Mouse (Mus musculus) MEL (cell line): Measurements from ENCODE around the gene Ddx21. TPM values are rescaled to one million over a fixed set of nuclear protein-coding genes. Genes with fewer than 3 reads are reported as not detected.

ENCODE experiments used
- DNase-seq: peaks from one replicate; pipeline ENCODE4 v3.0.0; 2011; ENCODE audit warnings: low read depth, low spot score
- H3K27ac ChIP-seq: 2 replicates; pipeline ENCODE4 v1.5.1; 2012; ENCODE audit warnings: low read depth, mild to moderate bottlenecking, control low read depth, low read length, moderate library complexity; ENCODE audit not compliant: control insufficient read depth
- H3K27me3 ChIP-seq, 2 experiments: fragments of 150-350 bp in 1 of 2; sonication (generic) in 1 of 2; 2 replicates each; pipeline ENCODE4 v1.6.1; 2012; ENCODE audit warnings: low read length in 2 of 2, mild to moderate bottlenecking in 2 of 2, improper control_type of control experiment in 1 of 2, moderate library complexity in 1 of 2; ENCODE audit not compliant: insufficient read depth in 2 of 2, control insufficient read depth in 1 of 2
- H3K36me3 ChIP-seq, 2 experiments: 2 replicates each; pipeline ENCODE4 v1.6.1; 2012 to 2014; ENCODE audit warnings: low read length in 2 of 2, improper control_type of control experiment in 1 of 2, inconsistent platforms in 1 of 2, mild to moderate bottlenecking in 1 of 2; ENCODE audit not compliant: insufficient read depth in 2 of 2, control insufficient read depth in 1 of 2
- H3K4me1 ChIP-seq, 2 experiments: fragments of 150-350 bp in 1 of 2; sonication (generic) in 1 of 2; 2 replicates each; pipeline ENCODE4 v1.6.1; 2012; ENCODE audit warnings: low read length in 2 of 2, improper control_type of control experiment in 1 of 2, mild to moderate bottlenecking in 1 of 2; ENCODE audit not compliant: insufficient read depth in 2 of 2, control insufficient read depth in 1 of 2
- H3K4me3 ChIP-seq, 2 experiments: fragments of 150-350 bp in 1 of 2; sonication (generic) in 1 of 2; 2 replicates each; pipeline ENCODE4 v1.5.1; 2012; ENCODE audit warnings: low read depth in 2 of 2, low read length in 2 of 2, mild to moderate bottlenecking in 2 of 2, moderate library complexity in 2 of 2, control low read depth in 1 of 2, improper control_type of control experiment in 1 of 2; ENCODE audit not compliant: control insufficient read depth in 1 of 2, insufficient read depth in 1 of 2
- H3K79me2 ChIP-seq: 2 replicates; pipeline ENCODE4 v1.6.1; 2012; ENCODE audit warnings: mild to moderate bottlenecking, low read length, moderate library complexity; ENCODE audit not compliant: control insufficient read depth, poor library complexity, insufficient read depth
- H3K9ac ChIP-seq: 2 replicates; pipeline ENCODE4 v1.6.1; 2012; ENCODE audit warnings: low read depth, mild to moderate bottlenecking, control low read depth, low read length, moderate library complexity; ENCODE audit not compliant: control insufficient read depth, poor library complexity, severe bottlenecking
- H3K9me3 ChIP-seq: fragments of 150-350 bp; sonication (generic); replicated peaks from 2 replicates; pipeline ENCODE4 v1.6.1; 2012; ENCODE audit warnings: mild to moderate bottlenecking, low read length, improper control_type of control experiment, moderate library complexity; ENCODE audit not compliant: insufficient read depth
- ETS1 ChIP-seq: IDR thresholded peaks from 2 replicates; pipeline ENCODE4 v1.6.1; 2012; ENCODE audit warnings: low read depth, mild to moderate bottlenecking, inconsistent platforms, low read length, improper control_type of control experiment, moderate library complexity
- POLR2A ChIP-seq, 2 experiments: IDR thresholded peaks; 2 replicates each; pipeline ENCODE4 v1.6.1; 2011 to 2012; ENCODE audit warnings: low read length in 2 of 2, mild to moderate bottlenecking in 2 of 2, control low read depth in 1 of 2, improper control_type of control experiment in 1 of 2, low read depth in 1 of 2, moderate library complexity in 1 of 2; ENCODE audit not compliant: control insufficient read depth in 1 of 2, insufficient read depth in 1 of 2, poor library complexity in 1 of 2
- USF2 ChIP-seq, 2 experiments: IDR thresholded peaks; 2 replicates each; pipeline ENCODE4 v1.6.1; 2011 to 2012; ENCODE audit warnings: improper control_type of control experiment in 2 of 2, low read length in 2 of 2, borderline replicate concordance in 1 of 2, inconsistent platforms in 1 of 2, low read depth in 1 of 2, mild to moderate bottlenecking in 1 of 2; ENCODE audit not compliant: insufficient read depth in 1 of 2
- ZC3H11A ChIP-seq: IDR thresholded peaks from 2 replicates; pipeline ENCODE4 v1.6.1; 2012; ENCODE audit warnings: low read depth, mild to moderate bottlenecking, inconsistent platforms, low read length, improper control_type of control experiment
- ZKSCAN1 ChIP-seq: IDR thresholded peaks from 2 replicates; pipeline ENCODE4 v1.6.1; 2012; ENCODE audit warnings: low read depth, mild to moderate bottlenecking, inconsistent platforms, low read length, improper control_type of control experiment, moderate library complexity
- polyA plus RNA-seq, 2 experiments: library from polyadenylated mRNA; stranded (reverse) in 1 of 2; unstranded in 1 of 2; fragments of >175 nt in 1 of 2; fragments of >200 nt in 1 of 2; gene quantifications; 2 replicates each; pipeline versions ENCODE4 v1.2.1 to v1.2.4; 2012; ENCODE audit warnings: low replicate concordance in 2 of 2, low read depth in 1 of 2; ENCODE audit not compliant: insufficient read length in 2 of 2, insufficient read depth in 1 of 2, missing spikeins in 1 of 2
- total RNA-seq: library from RNA; depleted of rRNA; stranded (reverse); fragments of 300-350 nt; gene quantifications from 2 replicates; pipeline ENCODE4 v1.2.3, GENCODE M21; 2012; rRNA removed

Ddx21 gene
- total and polyA plus RNA-seq, 3 experiments = 299 to 2,442 (median 386) TPM

DNA sequence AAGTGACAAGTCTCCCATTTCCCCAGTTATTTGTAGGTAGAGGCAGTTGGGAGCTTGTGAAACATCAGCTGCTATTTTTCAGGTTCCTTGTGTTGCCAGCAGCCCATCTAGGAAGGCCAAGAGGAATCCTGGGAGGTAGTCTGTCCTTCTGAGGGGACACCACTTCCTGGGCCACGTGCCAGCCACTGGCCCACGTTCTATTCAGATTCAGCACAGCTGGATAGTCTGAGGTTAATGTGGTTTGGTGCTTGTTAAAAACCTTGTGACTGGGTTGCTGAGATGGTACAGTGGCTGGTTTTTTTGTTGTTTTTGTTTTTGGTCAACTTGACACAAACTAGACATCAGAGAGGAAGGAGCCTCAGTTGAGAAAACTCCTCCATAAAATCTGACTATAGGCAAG is 69.2 kb downstream of the Ddx21 start:
- Histone ChIP-seq H3K9ac (no peak overlapping the region), H3K9me3 (no peaks in the 10 kb centered on the region), H3K79me2 (no peaks in the 10 kb centered on the region), H3K4me3 (no peak overlapping the region), H3K27ac (no peak overlapping the region), H3K27me3 (no peaks in the 10 kb centered on the region), H3K4me1 (peaks cover 0 to 10% of the 10 kb centered on the region in 2 experiments; a peak in 3 of 4 replicates), H3K36me3 (no peaks in the 10 kb centered on the region; a peak in 1 of 4 replicates)
- DNase-seq = no peak
- TF ChIP-seq ZKSCAN1 (no peak), USF2 (IDR thresholded peaks at IDR 0.05; ENCODE audit: borderline replicate concordance in 1 of 2, insufficient read depth in 1 of 2, low read depth in 1 of 2, low read length in 2 of 2) (no peak), ZC3H11A (no peak), ETS1 (no peak), POLR2A (IDR thresholded peaks at IDR 0.05; ENCODE audit: control insufficient read depth in 1 of 2, insufficient read depth in 1 of 2, low read depth in 1 of 2, low read length in 2 of 2, poor library complexity in 1 of 2) (no peak)

Other genes with a start within 250 kb of the Ddx21 start
- gene Hk1, start 222.4 kb downstream of the Ddx21 start, total RNA-seq = 441 and 515 TPM in 2 replicates
- 100 to 1,000 TPM; 192 to 740 TPM for gene Hk1, start 222.4 kb downstream of the Ddx21 start, polyA plus RNA-seq
- gene Hkdc1, start 179.8 kb downstream of the Ddx21 start, total RNA-seq = 0.42 and 0.69 TPM in 2 replicates
- under 1 TPM in 1 of 2 experiments, not detected in 1; 0.38 TPM for gene Hkdc1, start 179.8 kb downstream of the Ddx21 start, polyA plus RNA-seq
- 0.36 and 0.58 TPM in 2 replicates for gene 4930507D05Rik, start 152.8 kb downstream of the Ddx21 start, total RNA-seq
- gene 4930507D05Rik, start 152.8 kb downstream of the Ddx21 start, polyA plus RNA-seq = under 1 TPM in 1 of 2 experiments, not detected in 1; 0.33 TPM
- 42.3 and 51.8 TPM in 2 replicates for gene Supv3l1, start 152.5 kb downstream of the Ddx21 start, total RNA-seq
- 10 to 100 TPM in 1 of 2 experiments, not detected in 1; 72.0 TPM for gene Supv3l1, start 152.5 kb downstream of the Ddx21 start, polyA plus RNA-seq
- gene Vps26a, start 115.5 kb downstream of the Ddx21 start, total RNA-seq = 34.2 and 43.6 TPM in 2 replicates
- gene Vps26a, start 115.5 kb downstream of the Ddx21 start, polyA plus RNA-seq = 10 to 100 TPM in 1 of 2 experiments, not detected in 1; 64.1 TPM
- gene Srgn, start 74.8 kb downstream of the Ddx21 start, total RNA-seq = 217 and 236 TPM in 2 replicates
- gene Srgn, start 74.8 kb downstream of the Ddx21 start, polyA plus RNA-seq = 100 to 1,000 TPM in 1 of 2 experiments, not detected in 1; 164 TPM
- gene Kif1bp, start 23.8 kb downstream of the Ddx21 start, total RNA-seq = 17.3 and 17.6 TPM in 2 replicates
- 100 to 1,000 TPM in 1 of 2 experiments, 10 to 100 TPM in 1; 24.7 to 177 TPM for gene Kif1bp, start 23.8 kb downstream of the Ddx21 start, polyA plus RNA-seq
- 48.6 and 51.8 TPM in 2 replicates for gene Ddx50, start 48.9 kb upstream of the Ddx21 start, total RNA-seq
- 10 to 100 TPM in 1 of 2 experiments, not detected in 1; 71.5 TPM for gene Ddx50, start 48.9 kb upstream of the Ddx21 start, polyA plus RNA-seq
- gene Stox1, start 123.8 kb upstream of the Ddx21 start, total RNA-seq = not detected in 2 replicates
- gene Stox1, start 123.8 kb upstream of the Ddx21 start, polyA plus RNA-seq = not detected
- gene Ccar1, start 190.0 kb upstream of the Ddx21 start, total RNA-seq = 41.5 and 46.4 TPM in 2 replicates
- 10 to 100 TPM; 65.4 to 66.8 TPM for gene Ccar1, start 190.0 kb upstream of the Ddx21 start, polyA plus RNA-seq